Mouse (Mus musculus) neural tube, embryonic 11.5 days (tissue): ENCODE measurements around the gene Ppp1r9a. TPM values are rescaled to one million over a fixed set of nuclear protein-coding genes. Genes with fewer than 3 reads are reported as not detected.

Experiments used
- ATAC-seq: fragments of 200-750 bp; cut with Nextera tagmentation; 2 replicates; pipeline ENCODE4 v1.8.0; 2017; ENCODE audit warnings: moderate number of reproducible peaks, mild to moderate bottlenecking, moderate TSS enrichment, moderate library complexity; ENCODE audit not compliant: insufficient read depth, low FRiP score, low TSS enrichment
- DNase-seq: peaks from one replicate; pipeline ENCODE4 v3.0.0-alpha.2; 2015; ENCODE audit warnings: low spot score
- H3K27ac ChIP-seq: fragments of 300-500 bp; sonication (generic); 2 replicates; pipeline ENCODE4 v1.5.1; 2014; ENCODE audit warnings: low read depth, mild to moderate bottlenecking, low read length
- H3K27me3 ChIP-seq: fragments of 300-500 bp; sonication (generic); 2 replicates; pipeline ENCODE4 v1.6.1; 2014; ENCODE audit warnings: mild to moderate bottlenecking, low read length, mixed read lengths; ENCODE audit not compliant: control insufficient read depth, insufficient read depth
- H3K36me3 ChIP-seq: fragments of 300-500 bp; sonication (generic); 2 replicates; pipeline ENCODE4 v1.6.1; 2014; ENCODE audit warnings: mild to moderate bottlenecking, low read length, moderate library complexity, mixed read lengths; ENCODE audit not compliant: control insufficient read depth, insufficient read depth
- H3K4me1 ChIP-seq: fragments of 300-500 bp; sonication (generic); 2 replicates; pipeline ENCODE4 v1.6.1; 2014; ENCODE audit warnings: low read length, mixed read lengths; ENCODE audit not compliant: control insufficient read depth, insufficient read depth
- H3K4me2 ChIP-seq: fragments of 300-500 bp; sonication (generic); 2 replicates; pipeline ENCODE4 v1.6.1; 2014; ENCODE audit warnings: low read depth, mild to moderate bottlenecking, moderate library complexity
- H3K4me3 ChIP-seq: fragments of 300-500 bp; sonication (generic); 2 replicates; pipeline ENCODE4 v1.5.1; 2014; ENCODE audit warnings: low read depth, low read length
- H3K9ac ChIP-seq: fragments of 300-500 bp; sonication (generic); 2 replicates; pipeline ENCODE4 v1.6.1; 2014; ENCODE audit warnings: mild to moderate bottlenecking, low read length
- H3K9me3 ChIP-seq: fragments of 300-500 bp; sonication (generic); 2 replicates; pipeline ENCODE4 v1.6.1; 2016; ENCODE audit warnings: low read length; ENCODE audit not compliant: control insufficient read depth
- whole genome bisulfite sequencing: fragments of 180-500 bp; shearing (Covaris S2); extraction: QIAGEN DNeasy Blood & Tissue Kit; methylation state at CpG from one replicate; pipeline ENCODE4 v1.1.7; 2014; 5-methylcytosine and 5-hydroxymethylcytosine counted together
- polyA plus RNA-seq: library from polyadenylated mRNA; unstranded; fragments of >200 nt; fragmentation: Nextera tagmentation; extraction: Ambion mirVana; gene quantifications from 2 replicates; pipeline ENCODE4 v1.2.1, GENCODE M21; 2014

Ppp1r9a gene
- polyA plus RNA-seq, 1 experiment from 2014 or later: 16.7 TPM

GRCm38 (mm10) chr6:5119181-5119910 is 216.6 kb downstream of the Ppp1r9a start:
- Histone ChIP-seq H3K27ac (no peak overlapping the region), H3K27me3 (no peaks in the 10 kb centered on the region)
- 73% methylated on average over 15 of the region's 15 CpGs for WGBS

GRCm38 (mm10) chr6:5120229-5120628 is 217.5 kb downstream of the Ppp1r9a start:
- no peak for DNase-seq
- H3K4me2 ChIP-seq: no peak overlapping the region

More at GRCm38 (mm10) chr6:5119181-5119910, 216.6 kb downstream of the Ppp1r9a start:
- H3K36me3 ChIP-seq: 0 out of 2 replicates have a peak, but pooled peaks cover 2% of the 10 kb centered on the region
- DNase-seq (no peak), ATAC-seq (no peak)
- no peaks in the 10 kb centered on the region for H3K4me1 ChIP-seq
- H3K4me3 ChIP-seq: no peak overlapping the region
- no peak overlapping the region for H3K4me2 ChIP-seq
- H3K9ac ChIP-seq: no peak overlapping the region
- no peaks in the 10 kb centered on the region for H3K9me3 ChIP-seq

GRCm38 (mm10) chr6:5129364-5130093 is 226.8 kb downstream of the Ppp1r9a start:
- no peak overlapping the region for H3K4me3 ChIP-seq
- no peak overlapping the region for H3K9ac ChIP-seq
- H3K9me3 ChIP-seq: no peaks in the 10 kb centered on the region
- no peak for ATAC-seq
- H3K4me1 ChIP-seq: no peaks in the 10 kb centered on the region
- no peaks in the 10 kb centered on the region for H3K36me3 ChIP-seq
- no peak overlapping the region for H3K4me2 ChIP-seq
- 81% methylated on average over 14 of the region's 14 CpGs for WGBS
- no peak for DNase-seq
- H3K27ac ChIP-seq: no peak overlapping the region
- H3K27me3 ChIP-seq: no peaks in the 10 kb centered on the region

More at GRCm38 (mm10) chr6:5120229-5120628, 217.5 kb downstream of the Ppp1r9a start:
- Histone ChIP-seq H3K27me3 (no peaks in the 10 kb centered on the region), H3K4me1 (no peaks in the 10 kb centered on the region), H3K4me3 (no peak overlapping the region), H3K9me3 (no peaks in the 10 kb centered on the region), H3K36me3 (0 out of 2 replicates have a peak, but pooled peaks cover 2% of the 10 kb centered on the region), H3K9ac (no peak overlapping the region), H3K27ac (no peak overlapping the region)
- ATAC-seq: no peak
- 50% methylated on average over 3 of the region's 3 CpGs for WGBS

GRCm38 (mm10) chr6:5134986-5135385 is 232.3 kb downstream of the Ppp1r9a start:
- 87% methylated on average over 6 of the region's 6 CpGs for WGBS
- Histone ChIP-seq H3K9me3 (no peaks in the 10 kb centered on the region), H3K4me1 (no peaks in the 10 kb centered on the region), H3K27ac (no peak overlapping the region), H3K4me3 (no peak overlapping the region), H3K36me3 (no peaks in the 10 kb centered on the region), H3K9ac (no peak overlapping the region), H3K4me2 (no peak overlapping the region), H3K27me3 (no peaks in the 10 kb centered on the region)
- no peak for ATAC-seq
- DNase-seq: no peak

- H3K9me3 ChIP-seq: no peaks in the 10 kb centered on the region
Measured at GRCm38 (mm10) chr6:5136046-5136445, 233.3 kb downstream of the Ppp1r9a start.

GRCm38 (mm10) chr6:5138875-5139631 is 236.3 kb downstream of the Ppp1r9a start:
- ATAC-seq (no peak), DNase-seq (no peak)
- no peaks in the 10 kb centered on the region for H3K9me3 ChIP-seq
- H3K4me1 ChIP-seq: no peaks in the 10 kb centered on the region
- H3K27ac ChIP-seq: no peak overlapping the region
- H3K27me3 ChIP-seq: no peaks in the 10 kb centered on the region
- no peak overlapping the region for H3K9ac ChIP-seq
- 86% methylated on average over 12 of the region's 12 CpGs for WGBS
- H3K4me3 ChIP-seq: no peak overlapping the region
- H3K4me2 ChIP-seq: no peak overlapping the region
- H3K36me3 ChIP-seq: no peaks in the 10 kb centered on the region

More at GRCm38 (mm10) chr6:5136046-5136445, 233.3 kb downstream of the Ppp1r9a start:
- Histone ChIP-seq H3K27me3 (no peaks in the 10 kb centered on the region), H3K9ac (no peak overlapping the region), H3K27ac (no peak overlapping the region), H3K4me1 (no peaks in the 10 kb centered on the region), H3K36me3 (no peaks in the 10 kb centered on the region), H3K4me2 (no peak overlapping the region), H3K4me3 (no peak overlapping the region)
- no peak for ATAC-seq
- 88% methylated on average over 6 of the region's 6 CpGs for WGBS
- no peak for DNase-seq

- Histone ChIP-seq H3K4me3 (no peak overlapping the region), H3K4me1 (no peaks in the 10 kb centered on the region), H3K4me2 (no peak overlapping the region), H3K36me3 (no peaks in the 10 kb centered on the region), H3K27me3 (no peaks in the 10 kb centered on the region), H3K27ac (no peak overlapping the region), H3K9me3 (no peaks in the 10 kb centered on the region), H3K9ac (no peak overlapping the region)
- DNase-seq: no peak
- ATAC-seq: no peak
- 68% methylated on average over 9 of the region's 9 CpGs for WGBS
Measured at GRCm38 (mm10) chr6:5139666-5140065, 236.9 kb downstream of the Ppp1r9a start.

GRCm38 (mm10) chr6:5147488-5148142 is 244.9 kb downstream of the Ppp1r9a start:
- Histone ChIP-seq H3K4me1 (no peaks in the 10 kb centered on the region), H3K27ac (no peak overlapping the region), H3K36me3 (no peaks in the 10 kb centered on the region), H3K4me2 (no peak overlapping the region), H3K9me3 (no peaks in the 10 kb centered on the region), H3K9ac (no peak overlapping the region), H3K27me3 (no peaks in the 10 kb centered on the region), H3K4me3 (no peak overlapping the region)
- DNase-seq (no peak), ATAC-seq (no peak)
- WGBS: 85% methylated on average over 13 of the region's 13 CpGs
